Mouse (Mus musculus): ENCODE data around the gene Med27.
A peak's percentile ranks its signal among the peaks of the same experiment; 100 is the strongest.

DNA sequence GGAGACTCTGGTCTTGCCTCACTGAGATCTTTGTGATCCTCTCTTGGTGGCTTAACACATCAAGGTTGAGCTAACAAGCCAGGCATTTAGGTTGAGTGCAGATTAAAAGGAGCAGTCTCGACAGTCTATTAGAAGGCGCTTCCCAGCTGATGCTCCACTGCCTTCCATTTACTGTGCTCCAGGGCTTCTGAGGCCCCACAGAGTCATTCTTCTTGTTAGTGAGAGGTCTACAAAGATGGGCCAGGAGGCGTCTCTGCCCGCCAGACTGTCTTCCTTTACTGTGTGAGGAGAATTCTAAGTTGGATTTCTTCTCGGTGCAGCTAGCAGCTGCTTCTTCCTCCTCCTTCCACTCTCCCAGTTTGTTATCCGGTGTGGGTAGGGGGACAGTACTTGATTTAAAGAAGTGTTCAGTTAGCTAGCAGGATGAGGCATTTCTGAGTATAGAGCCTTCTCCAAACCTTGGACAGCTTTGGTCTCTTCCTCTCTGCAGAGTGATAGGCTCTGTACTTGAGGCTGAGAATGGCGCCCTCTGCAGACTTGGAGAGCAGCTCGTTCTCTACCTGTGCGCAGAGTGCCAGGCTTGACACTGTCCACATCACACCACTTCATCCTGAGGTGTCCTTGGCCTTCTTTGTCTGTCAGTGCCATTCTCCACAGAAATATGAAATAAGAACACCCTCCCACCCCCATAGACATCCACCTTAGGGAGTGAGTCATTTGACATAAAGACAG, 57.3 kb downstream of the Med27 start:
- TF ChIP-seq EP300 (IDR thresholded peaks at IDR 0.05; ENCODE audit: low read depth) (no peak), CTCF (IDR thresholded peaks at IDR 0.05; ENCODE audit: low read depth) (peak; percentile 35)
